Mouse (Mus musculus) midbrain, embryonic 14.5 days (tissue): ENCODE results near the gene Mical2. TPM values are rescaled to one million over a fixed set of nuclear protein-coding genes. Genes with fewer than 3 reads are reported as not detected.

Source experiments
- ATAC-seq: fragments of 200-750 bp; cut with Nextera tagmentation; 2 replicates; pipeline ENCODE4 v1.8.0; 2017; ENCODE audit warnings: moderate number of reproducible peaks, moderate library complexity; ENCODE audit not compliant: low FRiP score, low TSS enrichment
- DNase-seq: peaks from one replicate; pipeline ENCODE4 v3.0.0-alpha.2; 2015
- H3K27ac ChIP-seq: fragments of 300-500 bp; sonication (generic); replicated peaks from 2 replicates; pipeline ENCODE4 v1.5.1; 2014; ENCODE audit warnings: mild to moderate bottlenecking, low read depth, low read length, moderate library complexity
- H3K27me3 ChIP-seq: fragments of 300-500 bp; sonication (generic); 2 replicates; pipeline ENCODE4 v1.6.1; 2014; ENCODE audit warnings: low read length, control low read depth, mixed read lengths; ENCODE audit not compliant: control insufficient read depth, insufficient read depth
- H3K36me3 ChIP-seq: fragments of 300-500 bp; sonication (generic); 2 replicates; pipeline ENCODE4 v1.6.1; 2014; ENCODE audit warnings: low read length, control low read depth; ENCODE audit not compliant: control insufficient read depth, insufficient read depth
- H3K4me1 ChIP-seq: fragments of 300-500 bp; sonication (generic); 2 replicates; pipeline ENCODE4 v1.6.1; 2014; ENCODE audit warnings: mild to moderate bottlenecking, antibody characterized with exemption, low read length, control low read depth; ENCODE audit not compliant: control insufficient read depth, insufficient read depth
- H3K4me2 ChIP-seq: fragments of 300-500 bp; sonication (generic); 2 replicates; pipeline ENCODE4 v1.6.1; 2014; ENCODE audit warnings: mild to moderate bottlenecking, low read length, moderate library complexity
- H3K4me3 ChIP-seq: fragments of 300-500 bp; sonication (generic); replicated peaks from 2 replicates; pipeline ENCODE4 v1.5.1; 2014; ENCODE audit warnings: low read depth, low read length
- H3K9ac ChIP-seq: fragments of 300-500 bp; sonication (generic); replicated peaks from 2 replicates; pipeline ENCODE4 v1.6.1; 2014; ENCODE audit warnings: mild to moderate bottlenecking, low read length, moderate library complexity
- H3K9me3 ChIP-seq: fragments of 300-500 bp; sonication (generic); 2 replicates; pipeline ENCODE4 v1.6.1; 2016; ENCODE audit warnings: low read length, control low read depth, mixed read lengths; ENCODE audit not compliant: control insufficient read depth
- WGBS: fragments of 180-500 bp; shearing (Covaris S2); extraction: QIAGEN DNeasy Blood & Tissue Kit; methylation state at CpG from one replicate; pipeline ENCODE4 v1.1.7; 2014; 5-methylcytosine and 5-hydroxymethylcytosine counted together
- polyA plus RNA-seq: library from polyadenylated mRNA; unstranded; fragments of >200 nt; fragmentation: Nextera tagmentation; extraction: Ambion mirVana; gene quantifications from 2 replicates; pipeline ENCODE4 v1.2.1, GENCODE M21; 2014

The Mical2 gene
- polyA plus RNA-seq, 1 experiment from 2014 or later, result 1.6 TPM

DNA sequence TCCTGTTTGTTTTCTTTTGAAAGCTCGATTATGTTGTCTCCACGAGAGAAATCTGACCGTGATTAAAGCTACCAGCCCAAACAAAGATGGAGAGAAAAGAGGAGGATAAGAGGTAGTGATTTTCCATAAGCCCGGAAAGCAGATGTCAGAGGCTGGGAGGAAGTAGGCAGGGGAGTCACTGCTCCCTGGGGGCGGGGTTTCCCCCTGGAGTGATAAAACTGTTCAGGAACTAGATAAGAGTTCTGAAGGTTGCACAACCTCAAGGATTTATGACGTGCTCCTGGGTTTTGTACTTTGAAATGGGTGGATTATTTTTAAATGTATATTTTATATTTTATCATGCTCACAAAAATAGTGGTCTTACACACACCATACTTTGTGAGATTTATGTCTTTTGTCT lies 8.4 kb upstream of the Mical2 start:
- no peak overlapping the region for H3K4me2 ChIP-seq
- H3K36me3 ChIP-seq, result no peaks in the 10 kb centered on the region
- no peaks in the 10 kb centered on the region for H3K9me3 ChIP-seq
- 53% methylated on average over 6 of the region's 6 CpGs for WGBS
- no peak overlapping the region for H3K4me3 ChIP-seq
- H3K27ac ChIP-seq, result no peak overlapping the region
- no peaks in the 10 kb centered on the region for H3K27me3 ChIP-seq
- DNase-seq, result no peak
- peaks cover 7% of the 10 kb centered on the region for H3K4me1 ChIP-seq
- no peak overlapping the region for H3K9ac ChIP-seq
- no peak for ATAC-seq

- Histone ChIP-seq H3K27ac (no peak overlapping the region), H3K9ac (no peak overlapping the region), H3K9me3 (no peaks in the 10 kb centered on the region), H3K4me1 (peaks cover 14% of the 10 kb centered on the region), H3K27me3 (peaks cover 36% of the 10 kb centered on the region), H3K4me2 (no peak overlapping the region), H3K36me3 (no peaks in the 10 kb centered on the region), H3K4me3 (no peak overlapping the region)
- WGBS, result 73% methylated on average over 7 of the region's 7 CpGs
- no peak for ATAC-seq
- no peak for DNase-seq
These were observed 2.7 kb upstream of the Mical2 start for GRCm38 (mm10) chr7:112222733-112223524.

GRCm38 (mm10) chr7:112224854-112225253 lies 802 bp upstream of the Mical2 start:
- H3K4me2 ChIP-seq, result peak overlapping the region; percentile 99; the same call in 1 of the 2 replicates
- no peak overlapping the region for H3K4me3 ChIP-seq
- H3K4me1 ChIP-seq, result peaks cover 14% of the 10 kb centered on the region
- DNase-seq (no peak), ATAC-seq (no peak)
- H3K9ac ChIP-seq, result no peak overlapping the region
- H3K9me3 ChIP-seq, result no peaks in the 10 kb centered on the region
- no peaks in the 10 kb centered on the region for H3K36me3 ChIP-seq
- H3K27ac ChIP-seq, result no peak overlapping the region
- 70% methylated on average over 12 of the region's 12 CpGs for WGBS
- peaks cover 37% of the 10 kb centered on the region for H3K27me3 ChIP-seq

- DNase-seq (peak; percentile 32), ATAC-seq (no peak; the same call in 1 of the 2 replicates)
- Histone ChIP-seq H3K4me1 (peaks cover 14% of the 10 kb centered on the region), H3K4me3 (peak overlapping the region; percentile 56), H3K27ac (no peak overlapping the region), H3K36me3 (no peaks in the 10 kb centered on the region), H3K4me2 (peak overlapping the region; percentile 99), H3K9ac (peak overlapping the region; percentile 56), H3K9me3 (no peaks in the 10 kb centered on the region), H3K27me3 (peaks cover 37% of the 10 kb centered on the region)
- WGBS, result 6% methylated on average over 24 of the region's 24 CpGs
These were observed 1.0 kb downstream of the Mical2 start for GRCm38 (mm10) chr7:112226446-112227265.

DNA sequence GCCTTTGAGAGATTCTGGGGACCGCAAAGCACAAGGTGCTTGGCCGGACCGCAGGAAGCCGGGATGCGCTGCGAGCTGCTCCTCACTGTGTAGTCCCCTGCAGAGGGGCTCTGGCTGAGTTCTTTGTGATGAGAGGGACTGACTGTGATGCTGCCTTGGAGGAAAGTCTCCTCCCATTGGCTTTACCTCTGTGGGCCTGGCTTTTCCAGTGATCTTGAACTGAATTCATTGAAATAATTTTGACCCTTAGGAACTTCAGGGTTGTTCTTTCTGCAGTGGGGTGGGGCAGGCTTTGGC lies 1.6 kb downstream of the Mical2 start:
- Histone ChIP-seq H3K4me1 (peaks cover 14% of the 10 kb centered on the region), H3K9me3 (no peaks in the 10 kb centered on the region), H3K27ac (no peak overlapping the region), H3K4me2 (peak overlapping the region; percentile 99), H3K36me3 (no peaks in the 10 kb centered on the region), H3K9ac (no peak overlapping the region), H3K27me3 (peaks cover 37% of the 10 kb centered on the region), H3K4me3 (no peak overlapping the region)
- ATAC-seq, result no peak
- WGBS, result 13% methylated on average over 6 of the region's 6 CpGs
- no peak for DNase-seq

GRCm38 (mm10) chr7:112228827-112229498 lies 3.3 kb downstream of the Mical2 start:
- no peak for ATAC-seq
- DNase-seq, result peak; percentile 40
- Histone ChIP-seq H3K4me3 (no peak overlapping the region), H3K27me3 (peaks cover 35% of the 10 kb centered on the region), H3K9ac (no peak overlapping the region), H3K27ac (no peak overlapping the region), H3K9me3 (no peaks in the 10 kb centered on the region), H3K36me3 (no peaks in the 10 kb centered on the region), H3K4me1 (peaks cover 24% of the 10 kb centered on the region), H3K4me2 (peak overlapping the region; percentile 18; the same call in 1 of the 2 replicates)
- WGBS, result 57% methylated on average over 20 of the region's 20 CpGs

DNA sequence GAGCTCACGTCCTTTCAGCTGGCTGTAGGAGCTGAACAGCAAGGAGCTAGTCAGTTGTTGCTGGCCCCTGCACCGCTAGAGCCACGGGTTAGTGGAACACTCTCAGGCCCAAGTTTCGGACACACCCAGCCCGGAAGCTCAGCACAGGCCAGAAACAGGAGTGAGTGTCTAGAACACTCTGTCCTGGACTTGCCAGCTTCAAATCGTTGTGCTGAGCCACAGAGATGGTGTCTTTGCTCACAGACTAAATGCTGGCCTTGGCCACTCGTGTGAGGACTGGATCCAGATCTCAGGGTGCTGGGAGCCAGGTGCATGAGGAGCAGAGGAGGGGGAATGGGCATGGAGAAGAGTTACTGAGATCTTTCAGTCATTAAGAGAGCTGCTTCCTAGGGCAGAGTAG lies 6.1 kb downstream of the Mical2 start:
- WGBS, result 85% methylated on average over 7 of the region's 7 CpGs

DNA sequence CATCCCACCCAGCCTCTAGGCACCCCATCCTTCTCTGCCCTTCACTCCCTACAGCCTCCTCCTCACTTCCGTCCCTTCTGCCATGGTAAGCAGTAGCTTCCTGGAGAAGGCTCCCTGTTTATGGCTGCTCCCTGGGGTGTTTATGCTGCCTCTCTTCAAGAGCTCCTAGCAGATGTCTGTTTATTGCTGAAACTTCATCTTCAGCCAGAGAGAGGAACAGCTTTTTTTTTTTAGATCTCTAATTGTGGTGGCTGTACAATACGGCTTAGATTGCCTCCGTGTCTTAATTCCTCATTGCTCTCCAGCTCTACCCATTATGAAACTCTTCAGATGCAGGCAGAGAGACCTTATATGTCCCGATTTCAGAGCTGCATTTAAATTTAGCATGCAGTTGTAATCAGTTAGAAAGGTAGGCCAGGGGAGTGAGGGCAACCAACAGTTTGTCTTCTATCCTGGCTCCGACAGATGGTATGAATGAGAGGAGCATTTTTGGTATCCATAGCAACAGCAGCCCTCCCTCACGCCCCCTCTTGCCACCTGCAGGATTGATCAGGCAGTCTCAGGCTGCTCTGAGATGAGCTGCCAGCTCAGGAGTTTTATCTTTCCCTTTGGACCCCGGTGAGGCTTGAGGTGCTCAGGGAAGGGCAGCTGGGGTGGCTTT lies 7.8 kb downstream of the Mical2 start:
- DNase-seq (peak; percentile 75), ATAC-seq (no peak; the same call in 1 of the 2 replicates)
- H3K9me3 ChIP-seq, result no peaks in the 10 kb centered on the region
- H3K36me3 ChIP-seq, result no peaks in the 10 kb centered on the region
- H3K9ac ChIP-seq, result no peak overlapping the region
- H3K4me2 ChIP-seq, result no peak overlapping the region
- H3K4me3 ChIP-seq, result no peak overlapping the region
- WGBS, result 32% methylated on average over 7 of the region's 7 CpGs
- no peaks in the 10 kb centered on the region for H3K27me3 ChIP-seq
- H3K4me1 ChIP-seq, result peaks cover 12% of the 10 kb centered on the region
- H3K27ac ChIP-seq, result no peak overlapping the region; the same call in 1 of the 2 replicates

More for the DNA sequence above, 6.1 kb downstream of the Mical2 start:
- peaks cover 12% of the 10 kb centered on the region for H3K4me1 ChIP-seq
- no peak overlapping the region for H3K27ac ChIP-seq
- H3K9ac ChIP-seq, result no peak overlapping the region
- no peak overlapping the region for H3K4me2 ChIP-seq
- no peaks in the 10 kb centered on the region for H3K36me3 ChIP-seq
- ATAC-seq (no peak), DNase-seq (no peak)
- H3K27me3 ChIP-seq, result peaks cover 12% of the 10 kb centered on the region
- no peaks in the 10 kb centered on the region for H3K9me3 ChIP-seq
- no peak overlapping the region for H3K4me3 ChIP-seq
